Mouse (Mus musculus) small intestine, adult 2 months (tissue): ENCODE data around the gene St3gal6. TPM values are rescaled to one million over a fixed set of nuclear protein-coding genes. Genes with fewer than 3 reads are reported as not detected.

ENCODE experiments used
- H3K27ac ChIP-seq: fragments of 200-500 bp; 2 replicates; pipeline ENCODE4 v1.5.1; 2012; ENCODE audit warnings: low read depth, low read length, control low read depth, inconsistent platforms; ENCODE audit not compliant: insufficient read depth
- H3K27me3 ChIP-seq: fragments of 200-500 bp; 2 replicates; pipeline ENCODE4 v1.6.1; 2012; ENCODE audit warnings: mild to moderate bottlenecking, moderate library complexity, low read length, inconsistent platforms; ENCODE audit not compliant: control insufficient read depth, insufficient read depth
- H3K36me3 ChIP-seq: fragments of 200-500 bp; 2 replicates; pipeline ENCODE4 v1.6.1; 2012; ENCODE audit warnings: mild to moderate bottlenecking, low read length, control low read depth, inconsistent platforms; ENCODE audit not compliant: control insufficient read depth, insufficient read depth
- H3K4me1 ChIP-seq: fragments of 200-500 bp; 2 replicates; pipeline ENCODE4 v1.6.1; 2012; ENCODE audit warnings: low read length, inconsistent platforms, mixed read lengths; ENCODE audit not compliant: control insufficient read depth, insufficient read depth, insufficient read length
- H3K4me3 ChIP-seq: fragments of 200-500 bp; 2 replicates; pipeline ENCODE4 v1.5.1; 2012; ENCODE audit warnings: low read depth, mild to moderate bottlenecking, control low read depth, inconsistent platforms, low read length, moderate library complexity
- CTCF ChIP-seq: fragments of 200-500 bp; IDR thresholded peaks from 2 replicates; pipeline ENCODE4 v1.5.1; 2012; ENCODE audit warnings: low read depth, mild to moderate bottlenecking, control low read depth, inconsistent platforms, low read length, moderate library complexity, mixed read lengths; ENCODE audit not compliant: insufficient replicate concordance, insufficient read length; ENCODE audit errors: extremely low read depth
- POLR2A ChIP-seq: fragments of 200-500 bp; IDR thresholded peaks from 2 replicates; pipeline ENCODE4 v1.6.1; 2012; ENCODE audit warnings: low read depth, mild to moderate bottlenecking, control low read depth, inconsistent platforms, low read length, moderate library complexity
- WGBS: fragments of 180-500 bp; shearing (Covaris S2); methylation state at CpG from one replicate; pipeline ENCODE4 v1.1.7; 2018; 5-methylcytosine and 5-hydroxymethylcytosine counted together
- polyA plus RNA-seq: library from polyadenylated mRNA; depleted of rRNA; stranded (reverse); fragments of >200 nt; gene quantifications from 2 replicates; pipeline ENCODE4 v1.2.3, GENCODE M21; 2012

St3gal6 gene
- polyA plus RNA-seq, 1 experiment: 18.6 TPM

DNA sequence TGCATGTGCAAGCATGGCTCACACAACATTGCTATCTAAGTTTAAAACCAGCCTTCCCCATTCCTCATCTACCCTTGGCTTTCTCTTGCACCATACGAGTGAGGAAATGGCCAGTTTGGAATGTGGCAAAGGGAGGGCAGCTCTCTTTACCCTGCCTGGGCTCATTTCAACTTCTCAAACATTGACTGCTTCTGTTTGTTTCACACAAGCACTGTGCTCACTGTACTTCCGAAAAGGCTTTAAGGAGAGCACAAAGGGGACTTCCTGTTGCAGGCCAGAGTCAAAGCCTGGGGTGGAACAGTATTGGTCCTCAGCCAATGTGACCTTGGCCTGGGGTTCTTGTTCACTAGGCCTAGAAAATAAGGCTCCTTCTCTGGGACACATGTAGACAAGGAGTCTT is 47.7 kb downstream of the St3gal6 start:
- H3K27ac ChIP-seq: peak overlapping the region; percentile 20; the same call in 1 of the 2 replicates
- TF ChIP-seq CTCF: no peak
- no peaks in the 10 kb centered on the region for H3K27me3 ChIP-seq
- WGBS: 48% methylated on average over 2 of the region's 2 CpGs
- no peak overlapping the region for H3K4me3 ChIP-seq
- H3K36me3 ChIP-seq: peaks cover 37% of the 10 kb centered on the region
- peaks cover 10% of the 10 kb centered on the region; the same call in 1 of the 2 replicates for H3K4me1 ChIP-seq

DNA sequence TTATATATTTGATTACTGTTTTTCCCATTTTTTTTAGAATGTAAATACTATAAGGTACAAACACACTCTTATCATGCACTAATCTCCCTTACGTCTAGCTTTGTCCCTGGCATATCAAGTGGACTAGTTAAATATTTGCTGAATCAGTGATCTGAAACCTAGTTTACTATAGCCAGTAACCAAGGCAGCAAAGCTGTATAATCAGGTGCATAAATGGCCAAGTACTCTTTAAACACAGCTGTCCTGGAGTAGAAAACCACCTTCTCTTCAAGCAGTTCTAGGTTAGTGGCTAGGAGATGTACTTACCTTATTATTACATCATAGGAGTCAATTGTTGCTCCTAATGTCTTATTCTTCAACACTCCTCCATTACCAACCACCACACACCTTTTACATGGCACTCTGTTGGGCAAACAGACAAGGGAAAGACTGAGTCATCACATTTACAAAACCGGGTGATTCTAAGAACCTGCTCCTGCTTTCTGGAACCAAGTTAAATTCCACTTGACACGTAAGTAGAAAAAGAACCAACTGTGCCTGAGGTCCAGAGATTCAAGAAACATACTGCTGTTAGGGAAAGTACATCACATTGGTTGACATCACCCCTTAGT is 48.4 kb downstream of the St3gal6 start:
- WGBS: 55% methylated on average over 3 of the region's 3 CpGs
- H3K27me3 ChIP-seq: no peaks in the 10 kb centered on the region
- H3K36me3 ChIP-seq: peaks cover 37% of the 10 kb centered on the region
- TF ChIP-seq CTCF (no peak), POLR2A (no peak)
- H3K4me1 ChIP-seq: peaks cover 10% of the 10 kb centered on the region; the same call in 1 of the 2 replicates
- no peak overlapping the region for H3K4me3 ChIP-seq
- H3K27ac ChIP-seq: no peak overlapping the region

DNA sequence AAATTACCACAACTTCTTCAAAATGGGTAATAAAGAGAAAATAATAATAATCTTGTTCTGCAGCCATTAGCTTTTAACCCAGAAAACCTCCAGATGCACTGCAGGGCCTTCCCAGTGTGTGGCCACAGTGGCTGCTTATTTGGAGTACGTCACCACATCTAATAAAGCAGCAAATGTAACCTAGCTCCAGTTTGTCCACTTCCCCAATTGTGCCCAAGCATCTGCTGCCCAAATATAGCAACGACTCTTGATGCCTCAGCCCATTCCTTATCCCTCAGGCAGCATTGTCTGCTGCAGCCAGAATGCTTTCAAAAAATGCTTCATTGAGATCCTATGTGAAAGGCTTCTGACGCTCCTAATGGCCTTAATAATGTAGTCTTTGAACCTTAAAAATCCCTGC is 49.2 kb downstream of the St3gal6 start:
- 80% methylated on average over 3 of the region's 3 CpGs for WGBS
- Histone ChIP-seq H3K36me3 (peaks cover 37% of the 10 kb centered on the region), H3K4me1 (peaks cover 10% of the 10 kb centered on the region; the same call in 1 of the 2 replicates), H3K4me3 (no peak overlapping the region), H3K27ac (no peak overlapping the region), H3K27me3 (no peaks in the 10 kb centered on the region)
- TF ChIP-seq POLR2A: no peak
- TF ChIP-seq CTCF: no peak

DNA sequence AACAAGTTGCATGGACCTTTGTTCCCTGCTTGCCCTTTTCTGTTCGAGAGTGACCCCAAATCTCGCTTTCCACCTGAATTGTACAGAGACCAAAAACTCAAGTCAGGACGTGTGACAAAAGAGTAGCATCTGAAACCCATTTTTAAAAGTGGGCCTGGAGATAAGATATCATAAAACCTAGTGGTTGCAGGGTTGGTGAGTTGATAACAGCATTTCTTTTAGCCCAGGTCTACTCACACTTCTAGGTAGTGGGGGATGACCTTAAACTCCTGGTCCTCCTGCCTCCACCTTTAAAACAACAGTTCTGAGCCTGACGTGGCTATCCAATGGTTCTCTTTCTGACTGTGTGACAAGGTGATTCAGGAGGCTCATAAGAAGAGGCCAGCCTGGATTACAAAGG is 53.2 kb downstream of the St3gal6 start:
- Histone ChIP-seq H3K4me1 (peaks cover 4% of the 10 kb centered on the region; the same call in 1 of the 2 replicates), H3K27me3 (no peaks in the 10 kb centered on the region), H3K4me3 (no peak overlapping the region), H3K27ac (no peak overlapping the region), H3K36me3 (peaks cover 33% of the 10 kb centered on the region)
- 55% methylated on average over 4 of the region's 4 CpGs for WGBS
- TF ChIP-seq POLR2A: no peak
- no peak for TF ChIP-seq CTCF

DNA sequence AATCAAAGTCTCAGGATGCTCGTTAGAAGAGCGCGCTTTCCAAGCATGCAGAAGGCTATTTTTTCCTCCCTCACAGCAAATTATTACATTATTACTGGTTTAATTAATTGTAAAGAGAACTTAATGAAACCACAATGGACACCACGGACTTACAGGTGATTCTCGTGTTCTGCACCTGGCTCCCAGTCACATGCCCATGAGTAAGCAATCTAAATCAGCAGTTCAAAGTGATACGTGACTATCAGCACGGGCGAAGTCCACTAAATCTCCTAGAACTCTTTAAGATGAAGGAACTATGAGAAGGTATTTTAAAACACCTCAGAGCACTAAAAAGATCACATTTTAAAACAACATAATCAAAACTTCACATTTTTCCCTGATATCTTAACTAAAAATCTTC is 54.0 kb downstream of the St3gal6 start:
- Histone ChIP-seq H3K4me1 (peaks cover 3% of the 10 kb centered on the region; the same call in 1 of the 2 replicates), H3K27me3 (no peaks in the 10 kb centered on the region), H3K36me3 (peaks cover 31% of the 10 kb centered on the region), H3K27ac (peak overlapping the region; percentile 33; the same call in 1 of the 2 replicates), H3K4me3 (no peak overlapping the region)
- TF ChIP-seq POLR2A (no peak), CTCF (no peak)
- WGBS: 41% methylated on average over 8 of the region's 8 CpGs

DNA sequence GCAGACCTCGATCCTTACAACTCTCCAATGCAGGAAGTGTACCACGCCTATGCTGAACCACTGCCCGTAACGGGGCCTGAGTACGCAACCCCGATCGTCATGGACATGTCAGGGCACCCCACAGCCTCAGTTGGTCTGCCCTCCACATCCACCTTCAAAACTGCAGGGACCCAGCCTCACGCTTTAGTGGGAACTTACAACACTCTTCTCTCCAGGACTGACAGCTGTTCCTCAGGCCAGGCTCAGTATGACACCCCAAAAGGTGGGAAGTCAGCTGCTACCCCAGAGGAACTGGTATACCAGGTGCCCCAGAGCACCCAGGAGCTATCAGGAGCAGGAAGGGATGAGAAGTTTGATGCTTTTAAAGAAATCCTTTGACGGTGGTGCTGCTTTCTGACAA is 58.6 kb downstream of the St3gal6 start:
- no peaks in the 10 kb centered on the region for H3K27me3 ChIP-seq
- no peak for TF ChIP-seq CTCF
- TF ChIP-seq POLR2A: no peak
- H3K36me3 ChIP-seq: peaks cover 6% of the 10 kb centered on the region; the same call in 1 of the 2 replicates
- H3K4me1 ChIP-seq: no peaks in the 10 kb centered on the region; the same call in 1 of the 2 replicates
- no peak overlapping the region for H3K27ac ChIP-seq
- WGBS: 74% methylated on average over 9 of the region's 9 CpGs
- no peak overlapping the region for H3K4me3 ChIP-seq

DNA sequence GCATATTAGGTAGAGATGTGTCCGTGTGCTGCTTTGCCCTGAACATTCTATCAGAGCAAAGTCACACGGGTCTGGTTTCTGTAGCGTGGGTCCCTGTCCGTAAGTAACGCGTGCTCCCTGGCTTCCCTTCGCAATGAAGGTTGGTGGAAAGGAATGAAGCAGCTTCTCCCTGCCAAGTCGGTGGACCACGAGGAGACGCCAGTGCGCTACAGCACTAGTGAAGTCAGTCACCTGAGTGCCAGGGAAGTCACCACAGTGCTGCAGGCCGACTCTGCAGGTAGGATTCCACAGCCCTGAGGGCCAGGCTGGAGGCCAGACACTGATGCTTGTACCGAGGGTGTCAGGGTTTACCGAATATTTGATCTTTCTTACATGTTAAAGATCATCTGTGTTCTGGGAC is 60.0 kb downstream of the St3gal6 start:
- Histone ChIP-seq H3K27me3 (no peaks in the 10 kb centered on the region), H3K4me1 (no peaks in the 10 kb centered on the region), H3K4me3 (no peak overlapping the region), H3K36me3 (peaks cover 6% of the 10 kb centered on the region; the same call in 1 of the 2 replicates), H3K27ac (no peak overlapping the region)
- WGBS: 88% methylated on average over 14 of the region's 14 CpGs
- TF ChIP-seq POLR2A (no peak), CTCF (no peak)

DNA sequence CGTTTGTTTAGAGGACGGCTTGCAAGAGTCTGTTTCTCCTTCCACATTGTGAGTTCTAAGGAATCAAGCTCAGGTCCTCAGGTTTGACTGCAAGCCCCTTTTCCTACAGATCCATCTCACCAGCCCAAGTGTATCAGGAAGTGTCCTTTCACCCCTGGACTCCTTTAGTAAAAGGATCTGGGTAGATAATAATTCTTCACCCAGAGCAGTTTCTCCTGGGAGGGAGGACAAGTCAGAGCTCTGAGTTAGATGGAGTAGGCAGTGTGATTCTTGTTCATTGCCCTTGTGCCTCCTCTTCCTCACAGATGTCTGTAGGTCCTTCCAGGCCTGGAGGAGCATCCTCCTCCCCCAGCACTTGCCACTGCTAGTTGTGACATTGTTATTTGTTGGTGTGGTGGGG is 61.5 kb downstream of the St3gal6 start:
- no peak overlapping the region for H3K4me3 ChIP-seq
- 0 out of 2 replicates have a peak, but pooled peaks cover 1% of the 10 kb centered on the region for H3K36me3 ChIP-seq
- no peaks in the 10 kb centered on the region for H3K4me1 ChIP-seq
- no peak for TF ChIP-seq CTCF
- TF ChIP-seq POLR2A: no peak
- H3K27me3 ChIP-seq: no peaks in the 10 kb centered on the region
- WGBS: 87% methylated on average over 2 of the region's 2 CpGs
- no peak overlapping the region for H3K27ac ChIP-seq
